Mouse (Mus musculus): ENCODE data around the gene Gpr3. TPM values are rescaled to one million over a fixed set of nuclear protein-coding genes. Genes with fewer than 3 reads are reported as not detected.

Gene Gpr3
- total and polyA plus RNA-seq, 2 experiments from 2014 or later = 0.15 TPM; not detected in 1

DNA sequence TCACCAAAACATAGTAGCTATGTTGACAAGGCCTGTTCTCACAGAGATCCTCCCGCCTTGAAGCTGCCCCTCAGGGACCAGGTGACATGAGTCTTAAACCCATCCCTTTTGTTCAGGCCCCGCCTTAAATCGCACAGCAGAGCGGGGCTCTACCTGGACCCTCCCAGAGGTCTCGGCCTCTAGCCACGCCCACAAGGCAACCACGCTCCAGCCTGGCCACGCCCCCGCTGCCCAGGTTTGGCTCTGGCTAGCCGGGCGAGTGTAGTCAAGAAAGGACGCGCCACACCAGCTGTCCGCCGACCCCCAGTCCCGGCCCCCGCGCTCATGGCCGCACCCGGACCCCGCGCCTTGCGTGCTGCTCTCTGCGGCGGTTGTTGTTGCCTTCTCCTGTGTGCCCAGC is 8.3 kb upstream of the Gpr3 start:
- Histone ChIP-seq H3K36me3 (replicated peaks; ENCODE audit: control insufficient read depth, insufficient read depth, low read length) (no peaks in the 10 kb centered on the region), H3K4me2 (ENCODE audit: low read depth, low read length) (peak overlapping the region; percentile 47), H3K9me3 (replicated peaks; ENCODE audit: control insufficient read depth, low read length) (no peaks in the 10 kb centered on the region), H3K9ac (replicated peaks; ENCODE audit: low read depth, low read length) (no peak overlapping the region), H3K4me1 (ENCODE audit: control insufficient read depth, insufficient read depth) (no peaks in the 10 kb centered on the region; the same call in 1 of the 2 replicates), H3K27ac (ENCODE audit: low read depth) (no peak overlapping the region), H3K27me3 (ENCODE audit: control insufficient read depth, insufficient read depth, low read length) (peaks cover 20% of the 10 kb centered on the region), H3K4me3 (ENCODE audit: low read depth, low read length) (peak overlapping the region; percentile 19; the same call in 1 of the 2 replicates)
- no peak for DNase-seq (ENCODE audit: low spot score)
- ATAC-seq (ENCODE audit: insufficient read depth, low read depth) = peak; percentile 18; the same call in 1 of the 2 replicates
- no peak for TF ChIP-seq EP300 (IDR thresholded peaks at IDR 0.05; ENCODE audit: low read depth)
- TF ChIP-seq CTCF (IDR thresholded peaks at IDR 0.05; ENCODE audit: low read depth) = no peak
- 5% methylated on average over 25 of the region's 25 CpGs for WGBS

DNA sequence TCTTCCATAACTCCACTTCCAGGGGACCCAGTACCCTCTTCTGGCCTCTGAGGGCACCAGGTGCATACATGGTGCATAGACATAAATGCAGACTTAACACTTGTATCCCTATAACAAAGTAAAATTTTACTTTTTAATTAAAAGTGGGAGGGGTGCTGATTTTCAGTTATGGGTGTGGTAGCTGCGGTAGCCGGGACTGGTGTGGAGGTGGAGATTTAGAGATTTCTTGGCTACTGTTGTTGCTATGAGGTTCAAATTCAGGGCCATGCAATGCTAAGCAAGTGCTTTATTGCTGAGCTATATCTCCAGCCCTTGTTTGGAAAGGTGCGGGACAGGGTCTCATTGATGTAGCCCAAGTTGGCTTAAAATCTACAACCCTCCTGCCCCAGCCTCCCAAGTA is 6.4 kb upstream of the Gpr3 start:
- H3K9ac ChIP-seq (replicated peaks; ENCODE audit: low read depth, low read length) = no peak overlapping the region
- 83% methylated on average over 3 of the region's 3 CpGs for WGBS
- no peak overlapping the region for H3K4me3 ChIP-seq (ENCODE audit: low read depth, low read length)
- H3K36me3 ChIP-seq (replicated peaks; ENCODE audit: control insufficient read depth, insufficient read depth, low read length) = no peaks in the 10 kb centered on the region
- ATAC-seq (ENCODE audit: insufficient read depth, low read depth) = no peak
- H3K4me2 ChIP-seq (ENCODE audit: low read depth, low read length) = no peak overlapping the region
- H3K27me3 ChIP-seq (ENCODE audit: control insufficient read depth, insufficient read depth, low read length) = peaks cover 28% of the 10 kb centered on the region
- no peaks in the 10 kb centered on the region; the same call in 1 of the 2 replicates for H3K4me1 ChIP-seq (ENCODE audit: control insufficient read depth, insufficient read depth)
- H3K9me3 ChIP-seq (replicated peaks; ENCODE audit: control insufficient read depth, low read length) = no peaks in the 10 kb centered on the region
- DNase-seq (ENCODE audit: low spot score) = no peak
- TF ChIP-seq CTCF (IDR thresholded peaks at IDR 0.05; ENCODE audit: low read depth) = no peak
- no peak for TF ChIP-seq EP300 (IDR thresholded peaks at IDR 0.05; ENCODE audit: low read depth)
- no peak overlapping the region for H3K27ac ChIP-seq (ENCODE audit: low read depth)

DNA sequence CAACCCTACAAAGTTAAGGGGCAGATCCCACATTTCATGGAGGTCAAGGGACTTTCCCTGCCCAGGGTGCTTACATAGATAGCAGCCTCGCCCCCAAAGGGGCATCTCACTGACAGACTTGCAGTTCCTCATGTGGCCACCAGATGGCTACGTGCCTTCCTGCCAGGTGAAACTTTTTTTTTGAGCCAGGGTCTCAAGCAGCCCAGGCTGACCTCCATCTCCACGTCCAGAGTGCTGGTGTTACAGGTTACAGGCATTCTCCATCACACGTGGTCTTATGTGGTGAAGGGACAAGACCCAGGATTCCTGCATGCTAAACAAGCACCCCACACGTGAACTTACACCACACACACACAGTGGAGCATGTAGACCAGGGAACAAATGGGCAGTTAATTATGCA is 5.3 kb upstream of the Gpr3 start:
- TF ChIP-seq EP300 (IDR thresholded peaks at IDR 0.05; ENCODE audit: low read depth) = no peak
- TF ChIP-seq CTCF (IDR thresholded peaks at IDR 0.05; ENCODE audit: low read depth) = peak; percentile 80
- H3K4me3 ChIP-seq (ENCODE audit: low read depth, low read length) = no peak overlapping the region
- WGBS = 5% methylated on average over 5 of the region's 5 CpGs
- no peak overlapping the region for H3K9ac ChIP-seq (replicated peaks; ENCODE audit: low read depth, low read length)
- H3K27me3 ChIP-seq (ENCODE audit: control insufficient read depth, insufficient read depth, low read length) = peaks cover 38% of the 10 kb centered on the region
- ATAC-seq (ENCODE audit: insufficient read depth, low read depth) (no peak), DNase-seq (ENCODE audit: low spot score) (peak; percentile 39)
- H3K27ac ChIP-seq (ENCODE audit: low read depth) = no peak overlapping the region
- H3K36me3 ChIP-seq (replicated peaks; ENCODE audit: control insufficient read depth, insufficient read depth, low read length) = no peaks in the 10 kb centered on the region
- no peaks in the 10 kb centered on the region for H3K9me3 ChIP-seq (replicated peaks; ENCODE audit: control insufficient read depth, low read length)
- H3K4me1 ChIP-seq (ENCODE audit: control insufficient read depth, insufficient read depth) = peaks cover 8% of the 10 kb centered on the region; the same call in 1 of the 2 replicates
- H3K4me2 ChIP-seq (ENCODE audit: low read depth, low read length) = no peak overlapping the region

GRCm38 (mm10) chr4:133213661-133214060 is 1.3 kb upstream of the Gpr3 start:
- H3K9me3 ChIP-seq (replicated peaks; ENCODE audit: control insufficient read depth, low read length) = no peaks in the 10 kb centered on the region
- ATAC-seq (ENCODE audit: insufficient read depth, low read depth) = no peak
- WGBS = 21% methylated on average over 10 of the region's 10 CpGs
- DNase-seq (ENCODE audit: low spot score) = no peak
- H3K27ac ChIP-seq (ENCODE audit: low read depth) = no peak overlapping the region
- H3K36me3 ChIP-seq (replicated peaks; ENCODE audit: control insufficient read depth, insufficient read depth, low read length) = no peaks in the 10 kb centered on the region
- no peak overlapping the region for H3K4me2 ChIP-seq (ENCODE audit: low read depth, low read length)
- H3K27me3 ChIP-seq (ENCODE audit: control insufficient read depth, insufficient read depth, low read length) = peaks cover 32% of the 10 kb centered on the region
- H3K4me3 ChIP-seq (ENCODE audit: low read depth, low read length) = no peak overlapping the region
- TF ChIP-seq CTCF (IDR thresholded peaks at IDR 0.05; ENCODE audit: low read depth) = no peak
- TF ChIP-seq EP300 (IDR thresholded peaks at IDR 0.05; ENCODE audit: low read depth) = no peak
- peaks cover 8% of the 10 kb centered on the region; the same call in 1 of the 2 replicates for H3K4me1 ChIP-seq (ENCODE audit: control insufficient read depth, insufficient read depth)
- no peak overlapping the region for H3K9ac ChIP-seq (replicated peaks; ENCODE audit: low read depth, low read length)

- 0 out of 2 replicates have a peak, but pooled peaks have one; percentile 19 for ATAC-seq (ENCODE audit: insufficient read depth, low read depth)
- Histone ChIP-seq H3K36me3 (replicated peaks; ENCODE audit: control insufficient read depth, insufficient read depth, low read length) (no peaks in the 10 kb centered on the region), H3K9ac (replicated peaks; ENCODE audit: low read depth, low read length) (no peak overlapping the region), H3K4me3 (ENCODE audit: low read depth, low read length) (no peak overlapping the region; the same call in 1 of the 2 replicates), H3K9me3 (replicated peaks; ENCODE audit: control insufficient read depth, low read length) (no peaks in the 10 kb centered on the region), H3K4me1 (ENCODE audit: control insufficient read depth, insufficient read depth) (peaks cover 8% of the 10 kb centered on the region; the same call in 1 of the 2 replicates), H3K4me2 (ENCODE audit: low read depth, low read length) (peak overlapping the region; percentile 97; the same call in 1 of the 2 replicates), H3K27me3 (ENCODE audit: control insufficient read depth, insufficient read depth, low read length) (peaks cover 29% of the 10 kb centered on the region), H3K27ac (ENCODE audit: low read depth) (no peak overlapping the region)
- no peak for TF ChIP-seq EP300 (IDR thresholded peaks at IDR 0.05; ENCODE audit: low read depth)
- TF ChIP-seq CTCF (IDR thresholded peaks at IDR 0.05; ENCODE audit: low read depth) = no peak
- DNase-seq (ENCODE audit: low spot score) = no peak
- WGBS = 8% methylated on average over 8 of the region's 9 CpGs
These were observed 893 bp upstream of the Gpr3 start for GRCm38 (mm10) chr4:133213268-133213590.
